Mouse (Mus musculus) C2C12 (cell line): ENCODE measurements around the gene Arhgap24.

Source experiments
- CTCF ChIP-seq: IDR thresholded peaks from one replicate; pipeline ENCODE4 v1.5.1; 2011; ENCODE audit not compliant: control insufficient read depth, insufficient read depth, insufficient read length
- FOSL1 ChIP-seq: IDR thresholded peaks from one replicate; pipeline ENCODE4 v1.8.0; 2011; ENCODE audit warnings: mild to moderate bottlenecking, low read length; ENCODE audit not compliant: poor library complexity, insufficient read depth, severe bottlenecking
- USF1 ChIP-seq: IDR thresholded peaks from one replicate; pipeline ENCODE4 v1.6.1; 2011; ENCODE audit warnings: low read depth, mild to moderate bottlenecking, control low read depth, moderate library complexity

DNA sequence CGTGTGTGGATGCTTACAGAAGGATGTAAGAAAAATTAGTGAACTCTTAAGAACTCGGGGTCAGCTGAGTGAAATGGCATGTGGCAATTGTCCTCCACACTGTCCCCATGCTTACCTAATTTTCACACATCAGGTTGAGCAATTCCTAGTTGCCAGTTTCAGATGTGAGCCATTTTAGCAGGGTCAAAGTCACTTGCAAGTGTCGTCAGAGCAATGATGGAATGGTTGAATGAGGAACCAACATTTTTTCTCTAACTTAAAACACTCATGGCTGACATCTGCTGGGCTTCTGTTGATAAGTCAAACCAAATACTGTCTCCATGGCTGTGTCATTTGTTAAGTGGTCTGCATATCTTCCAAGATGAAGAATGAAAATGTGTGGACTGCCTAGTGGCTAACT lies 56.6 kb downstream of the Arhgap24 start:
- no peak for TF ChIP-seq CTCF
- no peak for TF ChIP-seq USF1
- no peak for TF ChIP-seq FOSL1
